Mouse (Mus musculus) kidney, postnatal 14 days (tissue): ENCODE data around the gene Zscan29.

Experiments
- DNase-seq: peaks from one replicate; pipeline ENCODE4 v3.0.0; 2022; ENCODE audit warnings: mixed read lengths

Zscan29 gene

GRCm38 (mm10) chr2:121170980-121171742, at the start of gene Zscan29:
TSS of gene Zscan29 (minus strand) at chr2:121171125.
- DNase-seq = peak; percentile 94

DNA sequence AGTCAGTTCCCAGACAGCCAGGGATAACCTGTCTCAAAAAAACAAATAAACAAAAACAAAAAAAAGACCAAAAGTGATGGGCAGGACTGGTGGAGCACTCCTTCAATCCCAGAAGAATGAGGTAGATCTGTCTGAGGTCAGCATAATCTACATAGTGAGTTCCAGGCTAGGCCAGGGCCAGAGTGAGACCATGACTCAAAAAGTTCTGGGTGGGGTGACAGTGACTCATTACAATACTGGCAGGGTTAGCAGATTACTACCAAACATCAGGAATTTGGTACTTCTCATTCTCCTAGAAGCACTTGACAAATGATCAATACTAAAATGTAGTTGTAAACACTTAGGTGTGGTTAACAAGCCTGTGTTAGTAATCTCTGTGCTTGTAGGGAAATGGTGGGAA, 49.1 kb upstream of the Zscan29 start:
- DNase-seq = no peak

GRCm38 (mm10) chr2:121219177-121219576, 48.3 kb upstream of the Zscan29 start:
- DNase-seq = no peak

DNA sequence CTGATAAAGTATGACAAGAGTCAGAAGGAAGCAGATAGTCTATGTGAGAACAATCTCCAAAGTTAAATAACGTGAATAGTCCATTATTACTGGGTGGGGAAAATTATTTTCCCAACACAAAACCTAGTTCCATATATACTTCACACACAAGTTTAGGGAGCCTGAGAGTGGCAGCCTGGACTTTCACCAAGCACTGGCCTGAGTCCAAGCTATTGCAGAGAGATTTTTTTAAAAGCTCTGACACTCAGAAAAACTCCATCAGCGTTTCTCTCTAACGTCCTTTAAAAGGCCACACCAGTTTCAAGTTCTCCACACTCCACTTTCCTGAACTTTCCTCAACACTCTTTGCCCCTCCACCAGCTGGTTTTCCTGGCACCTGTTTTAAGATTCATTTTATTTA, 43.6 kb upstream of the Zscan29 start:
- peak; percentile 65 for DNase-seq

- no peak for DNase-seq
These were observed 35.6 kb upstream of the Zscan29 start for GRCm38 (mm10) chr2:121206541-121206940.

GRCm38 (mm10) chr2:121204276-121204675, 33.4 kb upstream of the Zscan29 start:
- no peak for DNase-seq

DNA sequence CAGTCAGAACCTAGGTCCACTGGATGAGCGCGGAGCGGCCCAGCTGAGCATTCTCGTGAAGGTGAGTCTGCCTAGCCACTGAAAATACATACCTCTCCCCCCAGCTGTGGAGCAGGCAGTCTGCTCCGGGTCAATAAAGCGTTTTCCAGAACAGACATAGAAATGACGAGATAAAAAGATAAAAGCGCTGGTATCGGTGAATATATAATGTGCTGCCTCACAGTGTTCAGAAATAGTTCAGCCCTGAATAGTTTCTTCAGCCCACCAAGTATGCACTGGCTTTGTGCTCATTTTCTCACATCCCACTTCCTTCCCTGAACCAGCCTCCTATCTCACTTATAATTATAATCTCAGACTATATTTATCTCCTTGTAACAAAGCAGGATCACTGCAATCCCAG, 24.5 kb upstream of the Zscan29 start:
- no peak for DNase-seq

- DNase-seq = no peak
These were observed 17.6 kb upstream of the Zscan29 start for GRCm38 (mm10) chr2:121188530-121188929.

DNA sequence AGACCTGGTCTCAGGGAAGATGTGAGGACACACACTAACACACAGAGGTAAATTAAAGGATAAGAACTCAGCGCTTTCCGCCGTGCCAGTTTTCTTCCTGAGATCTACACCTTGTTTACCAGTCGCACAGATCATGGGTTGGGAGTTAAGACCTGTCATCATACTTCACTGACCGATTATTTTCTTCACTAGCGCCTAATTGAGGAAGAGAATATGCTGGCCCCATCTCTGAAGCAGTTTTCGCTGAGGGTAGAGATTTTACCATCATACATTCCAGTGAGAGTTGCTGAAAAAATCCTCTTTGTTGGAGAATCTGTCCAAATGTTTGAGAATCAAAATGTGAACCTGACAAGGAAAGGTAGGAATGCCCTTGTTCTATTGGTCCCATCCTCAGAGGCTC, 13.2 kb upstream of the Zscan29 start:
- DNase-seq = no peak

GRCm38 (mm10) chr2:121183431-121183830, 12.5 kb upstream of the Zscan29 start:
- DNase-seq = no peak

GRCm38 (mm10) chr2:121178828-121179479, 8.0 kb upstream of the Zscan29 start:
- no peak for DNase-seq

- peak; percentile 66 for DNase-seq
These were observed 399 bp downstream of the Zscan29 start, which contains the start of gene Tubgcp4 for GRCm38 (mm10) chr2:121170481-121170971. TSS of gene Tubgcp4 (plus strand) at chr2:121170654.

GRCm38 (mm10) chr2:121169902-121170301, 1.0 kb downstream of the Zscan29 start:
- DNase-seq = peak; percentile 61

DNA sequence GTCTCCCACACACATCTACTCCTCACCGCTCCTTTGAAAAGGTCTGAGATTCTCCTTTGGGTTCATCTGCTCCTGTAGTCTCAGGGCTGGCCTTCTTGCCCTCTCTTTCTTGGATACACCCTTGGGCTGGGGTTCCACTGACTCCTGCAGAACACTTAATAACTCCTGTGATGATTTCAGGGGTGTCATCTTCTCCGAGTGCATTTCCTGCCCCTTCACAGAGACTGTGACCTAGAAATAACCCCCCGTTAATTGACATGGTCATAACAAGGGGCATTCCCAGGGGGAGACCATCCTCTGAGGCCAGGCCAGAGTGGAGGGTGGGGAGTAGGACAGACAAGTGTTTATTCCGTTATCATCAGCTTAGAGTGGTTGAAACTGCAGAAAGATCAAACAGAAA, 1.8 kb downstream of the Zscan29 start:
- DNase-seq = no peak

DNA sequence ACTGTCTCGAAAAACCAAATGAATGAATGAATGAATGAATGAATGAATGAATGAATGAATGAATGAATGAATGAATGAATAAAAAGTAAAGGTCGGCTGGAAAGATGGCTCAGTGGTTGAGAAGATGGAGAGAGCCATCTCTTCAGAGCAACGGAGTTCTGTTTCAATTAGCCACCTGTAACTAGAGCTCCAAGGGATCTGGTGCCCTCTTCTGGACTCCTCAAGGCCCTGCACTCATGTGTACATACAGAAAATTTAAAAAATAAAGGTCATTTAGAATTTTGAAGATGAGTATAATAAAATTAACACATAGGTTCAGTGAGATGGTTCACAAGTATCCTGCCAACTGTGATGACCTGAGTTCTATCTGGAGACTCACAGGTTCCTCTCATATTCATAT, 17.8 kb downstream of the Zscan29 start:
- DNase-seq = no peak

- no peak for DNase-seq
These were observed 21.2 kb downstream of the Zscan29 start for GRCm38 (mm10) chr2:121149679-121150078.

GRCm38 (mm10) chr2:121142415-121142814, 28.5 kb downstream of the Zscan29 start:
- DNase-seq = no peak

DNA sequence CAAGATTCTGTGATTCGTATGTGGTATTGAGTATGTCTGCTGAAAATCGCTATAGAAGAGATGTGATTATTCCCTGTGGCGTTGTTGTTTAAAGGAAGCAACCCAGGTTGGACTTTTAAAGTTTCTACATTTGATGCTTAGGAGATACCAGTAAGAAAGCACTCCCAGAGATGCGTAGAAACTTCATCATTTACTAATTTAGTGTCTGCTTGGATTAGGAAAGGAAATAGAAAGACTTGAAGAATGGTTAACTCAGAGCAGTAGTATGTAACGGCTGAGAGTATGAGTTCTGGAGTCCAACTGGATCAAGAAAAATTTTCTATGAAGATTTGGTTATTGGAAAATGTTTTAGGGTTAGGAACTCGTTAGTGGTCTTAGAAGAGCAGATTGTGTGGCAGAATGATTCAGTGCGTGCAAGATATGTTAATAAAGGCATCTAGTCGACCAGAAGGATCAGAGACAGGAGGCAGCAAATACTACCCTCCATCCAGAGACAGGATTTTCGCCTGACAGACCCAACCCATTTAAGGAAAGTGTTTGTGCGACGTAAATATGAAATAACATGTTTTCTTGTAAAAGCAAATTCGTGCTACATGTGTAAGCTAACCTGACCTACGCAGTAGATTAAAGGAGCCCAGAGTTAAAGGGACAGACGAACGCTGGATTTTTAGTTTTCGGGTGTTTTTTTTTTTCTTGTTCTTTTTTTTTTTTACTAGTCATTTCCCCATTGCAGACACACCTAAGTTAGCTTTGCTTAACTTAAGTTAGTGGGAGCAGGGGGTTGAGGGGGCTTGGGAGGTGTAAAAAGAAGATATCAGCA, 29.5 kb downstream of the Zscan29 start:
- DNase-seq = no peak

DNA sequence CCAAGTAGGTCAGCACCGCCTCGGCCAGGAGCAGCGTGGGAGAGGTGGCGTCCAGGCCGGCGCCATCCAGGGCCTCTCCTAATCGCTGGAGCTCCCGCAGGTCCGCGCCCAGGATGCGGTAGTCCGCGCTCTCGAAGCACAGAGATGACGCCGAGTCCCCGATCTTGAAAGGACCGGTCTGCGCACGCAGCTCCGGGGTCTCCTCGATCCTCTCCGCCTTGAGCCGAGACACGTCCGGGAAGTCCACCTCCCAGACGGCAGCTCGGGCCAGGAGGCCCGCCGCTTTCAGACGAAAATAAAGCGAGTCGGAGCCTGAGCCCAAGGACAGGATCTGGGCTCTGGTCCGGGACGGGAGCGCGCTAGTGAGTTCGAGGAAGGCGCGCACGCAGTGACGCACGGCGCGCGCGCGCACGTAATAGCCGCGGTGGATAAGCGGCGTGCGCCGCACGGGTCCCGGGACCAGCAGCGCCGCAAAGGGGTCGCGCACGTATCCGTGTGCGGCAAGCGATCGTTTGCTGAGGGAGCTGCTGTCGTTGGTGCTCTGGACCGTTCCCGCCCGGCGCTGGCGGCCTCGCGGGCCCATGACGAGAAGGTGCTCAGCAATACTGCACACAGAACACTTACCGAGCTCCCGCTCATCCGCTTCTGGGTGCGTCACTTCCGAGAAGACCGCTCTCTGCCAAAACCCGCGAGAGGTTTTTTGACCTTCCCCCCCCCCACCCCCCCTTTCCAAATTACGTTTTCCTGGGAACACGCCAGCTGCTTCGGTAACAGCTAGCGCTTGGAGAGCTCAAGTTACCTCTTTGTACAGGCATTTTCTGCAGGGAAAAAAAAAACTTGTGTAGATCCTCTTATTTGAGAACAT, 30.7 kb downstream of the Zscan29 start, which contains the start of the genes Adal and Lcmt2:
TSS of gene Adal (plus strand) at position 411 of the 865 bp plus-strand sequence.
TSS of gene Lcmt2 (minus strand) at position 636 of the 865 bp plus-strand sequence.
- peak; percentile 94 for DNase-seq

GRCm38 (mm10) chr2:121139266-121140017, 31.5 kb downstream of the Zscan29 start:
- peak; percentile 79 for DNase-seq

DNA sequence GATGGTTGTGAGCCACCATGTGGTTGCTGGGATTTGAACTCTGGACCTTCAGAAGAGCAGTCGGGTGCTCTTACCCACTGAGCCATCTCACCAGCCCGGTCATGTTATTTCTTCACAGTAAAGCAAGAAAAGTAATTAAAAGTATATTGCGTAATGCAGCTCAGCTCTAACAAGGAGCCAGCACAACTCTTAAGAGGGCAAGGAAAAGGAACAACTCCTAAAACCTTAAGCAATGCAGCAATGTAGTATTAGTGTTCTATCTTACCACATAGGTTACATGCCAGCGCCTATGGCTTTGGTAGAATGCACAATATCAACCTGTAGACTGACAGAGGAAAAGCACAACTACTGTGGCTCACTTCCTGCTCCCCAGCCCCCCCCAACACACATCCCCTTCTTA, 33.6 kb downstream of the Zscan29 start:
- DNase-seq = no peak
